Mouse (Mus musculus) midbrain, embryonic 12.5 days (tissue): ENCODE measurements around the gene Dcaf5. TPM values are rescaled to one million over a fixed set of nuclear protein-coding genes. Genes with fewer than 3 reads are reported as not detected.
A peak's percentile ranks its signal among the peaks of the same experiment; 100 is the strongest.

ENCODE experiments used
- ATAC-seq: fragments of 200-750 bp; cut with Nextera tagmentation; 2 replicates; pipeline ENCODE4 v1.8.0; 2017; ENCODE audit warnings: low read depth, moderate TSS enrichment, moderate library complexity; ENCODE audit not compliant: low FRiP score
- H3K27ac ChIP-seq: fragments of 300-500 bp; sonication (generic); replicated peaks from 2 replicates; pipeline ENCODE4 v1.5.1; 2016; ENCODE audit warnings: mild to moderate bottlenecking
- H3K27me3 ChIP-seq: fragments of 300-500 bp; sonication (generic); 2 replicates; pipeline ENCODE4 v1.6.1; 2016; ENCODE audit warnings: mild to moderate bottlenecking
- H3K36me3 ChIP-seq: fragments of 300-500 bp; sonication (generic); 2 replicates; pipeline ENCODE4 v1.6.1; 2016
- H3K4me1 ChIP-seq: fragments of 300-500 bp; sonication (generic); 2 replicates; pipeline ENCODE4 v1.6.1; 2016
- H3K4me2 ChIP-seq: fragments of 300-500 bp; sonication (generic); replicated peaks from 2 replicates; pipeline ENCODE4 v1.6.1; 2016; ENCODE audit warnings: mild to moderate bottlenecking, moderate library complexity
- H3K4me3 ChIP-seq: fragments of 300-500 bp; sonication (generic); 2 replicates; pipeline ENCODE4 v1.5.1; 2016; ENCODE audit warnings: mild to moderate bottlenecking
- H3K9ac ChIP-seq: fragments of 300-500 bp; sonication (generic); replicated peaks from 2 replicates; pipeline ENCODE4 v1.6.1; 2016; ENCODE audit warnings: mild to moderate bottlenecking, moderate library complexity
- H3K9me3 ChIP-seq: fragments of 300-500 bp; sonication (generic); 2 replicates; pipeline ENCODE4 v1.6.1; 2016; ENCODE audit warnings: mild to moderate bottlenecking
- WGBS: fragments of 180-500 bp; shearing (Covaris S2); methylation state at CpG from one replicate; pipeline ENCODE4 v1.1.7; 2016; 5-methylcytosine and 5-hydroxymethylcytosine counted together
- microRNA-seq: library from miRNA; unstranded; fragments of <30 nt; microRNA quantifications from one replicate; pipeline ENCODE4, GENCODE M21; 2017
- polyA plus RNA-seq: library from polyadenylated mRNA; unstranded; fragments of >200 nt; fragmentation: Nextera tagmentation; extraction: Ambion mirVana; gene quantifications from 2 replicates; pipeline ENCODE4 v1.2.1, GENCODE M21; 2016

Gene Dcaf5
- polyA plus RNA-seq, 1 experiment from 2014 or later, result 26.1 TPM

DNA sequence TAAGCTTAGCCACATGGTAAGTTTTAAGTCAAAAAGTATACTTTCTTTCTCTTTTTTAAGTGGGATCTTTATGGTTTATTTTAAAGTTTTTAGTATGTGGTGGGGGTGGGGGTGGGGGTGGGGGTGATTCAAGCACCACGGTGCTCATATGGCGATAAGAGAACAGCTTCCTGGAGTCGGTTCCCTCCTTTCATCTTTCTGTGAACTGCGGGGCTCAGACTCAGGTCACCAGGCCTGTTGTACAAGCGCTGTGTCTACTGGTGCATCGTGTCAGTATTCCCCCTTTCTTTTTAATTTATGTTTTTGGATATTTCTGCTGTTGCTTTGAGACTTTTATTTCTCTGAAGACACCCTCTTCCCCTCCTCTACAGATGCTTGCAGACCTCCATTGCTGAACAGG, 137.7 kb downstream of the Dcaf5 start:
- no peaks in the 10 kb centered on the region for H3K9me3 ChIP-seq
- H3K4me2 ChIP-seq, result no peak overlapping the region
- WGBS, result 84% methylated on average over 6 of the region's 6 CpGs
- no peak overlapping the region for H3K4me3 ChIP-seq
- ATAC-seq, result no peak
- H3K27me3 ChIP-seq, result no peaks in the 10 kb centered on the region
- no peak overlapping the region for H3K27ac ChIP-seq
- H3K36me3 ChIP-seq, result no peaks in the 10 kb centered on the region
- no peaks in the 10 kb centered on the region for H3K4me1 ChIP-seq
- no peak overlapping the region for H3K9ac ChIP-seq

DNA sequence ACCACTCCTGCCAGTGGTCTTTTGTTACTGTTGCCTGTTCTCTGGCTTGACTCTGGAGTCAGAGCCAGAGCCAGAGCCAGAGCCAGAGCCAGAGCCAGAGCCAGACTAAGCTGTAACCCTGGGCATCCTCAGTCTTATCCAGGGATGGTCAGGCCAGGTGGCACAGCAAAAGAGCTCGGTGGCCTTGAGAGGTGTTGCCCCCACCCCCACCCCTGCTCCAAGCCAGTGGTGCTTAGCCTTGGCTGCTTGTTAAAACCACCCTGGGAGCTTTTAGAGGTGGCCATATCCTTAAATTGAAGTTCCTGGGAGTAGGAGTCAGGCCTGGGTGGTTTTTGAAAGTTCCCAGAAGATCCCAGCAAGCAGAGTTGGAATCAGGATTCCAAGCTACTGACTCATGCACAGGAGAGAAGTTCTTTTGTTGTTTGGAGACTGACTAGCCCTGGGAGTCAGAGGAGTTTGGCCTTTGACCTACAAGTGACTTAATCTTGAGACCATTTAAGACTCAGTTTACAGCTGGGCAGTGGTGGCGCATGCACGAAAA, 144.4 kb downstream of the Dcaf5 start:
- no peaks in the 10 kb centered on the region for H3K27me3 ChIP-seq
- WGBS, result 50% methylated on average over 3 of the region's 3 CpGs
- no peaks in the 10 kb centered on the region for H3K36me3 ChIP-seq
- no peak for ATAC-seq
- H3K4me2 ChIP-seq, result no peak overlapping the region
- H3K4me1 ChIP-seq, result peaks cover 3% of the 10 kb centered on the region; the same call in 1 of the 2 replicates
- no peak overlapping the region for H3K9ac ChIP-seq
- no peak overlapping the region for H3K4me3 ChIP-seq
- H3K27ac ChIP-seq, result no peak overlapping the region
- H3K9me3 ChIP-seq, result no peaks in the 10 kb centered on the region

DNA sequence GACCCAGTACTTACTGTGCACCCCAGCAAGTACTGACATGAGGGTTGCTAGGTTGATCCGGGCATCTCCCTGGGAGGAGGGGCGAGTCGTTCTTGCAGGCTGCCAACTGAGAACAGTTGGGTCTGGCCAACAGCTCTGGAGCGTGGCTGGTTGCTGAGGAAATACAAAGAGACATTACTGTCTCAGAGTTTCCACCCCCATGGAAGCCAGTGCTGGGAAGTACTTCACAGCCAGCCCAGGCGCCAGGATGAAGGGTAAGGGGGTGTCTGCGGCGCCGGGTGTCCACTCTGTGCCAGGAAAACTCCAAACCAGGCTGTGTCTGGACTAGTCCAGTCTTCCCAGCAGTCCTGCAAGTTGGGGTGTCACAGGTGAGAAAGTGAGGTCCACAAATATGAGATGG, 145.4 kb downstream of the Dcaf5 start:
- H3K27ac ChIP-seq, result no peak overlapping the region
- no peak overlapping the region for H3K4me3 ChIP-seq
- H3K36me3 ChIP-seq, result no peaks in the 10 kb centered on the region
- 92% methylated on average over 8 of the region's 8 CpGs for WGBS
- H3K9me3 ChIP-seq, result no peaks in the 10 kb centered on the region
- no peak overlapping the region for H3K9ac ChIP-seq
- H3K27me3 ChIP-seq, result no peaks in the 10 kb centered on the region
- peaks cover 3% of the 10 kb centered on the region; the same call in 1 of the 2 replicates for H3K4me1 ChIP-seq
- ATAC-seq, result no peak
- H3K4me2 ChIP-seq, result no peak overlapping the region

DNA sequence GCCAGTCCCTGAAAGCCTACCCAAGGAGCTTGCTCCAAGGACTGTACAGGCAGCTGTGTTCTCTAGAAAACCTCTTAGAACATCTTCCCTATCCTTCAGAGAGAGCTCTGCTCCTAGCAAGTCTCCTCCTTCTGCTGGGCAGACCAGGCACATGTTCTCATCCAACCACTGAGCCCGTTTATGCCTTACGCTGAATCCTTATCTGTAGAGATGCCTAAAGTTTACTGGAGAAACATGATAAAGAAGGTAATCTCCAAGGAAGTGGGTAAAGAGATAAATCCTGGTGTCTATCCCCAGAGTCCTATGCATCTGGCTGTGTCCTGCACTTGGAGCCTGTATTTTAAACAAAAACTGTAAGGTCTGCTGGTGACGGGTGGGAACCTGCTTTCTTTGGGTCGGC, 145.9 kb downstream of the Dcaf5 start:
- WGBS, result 94% methylated on average over 4 of the region's 4 CpGs

DNA sequence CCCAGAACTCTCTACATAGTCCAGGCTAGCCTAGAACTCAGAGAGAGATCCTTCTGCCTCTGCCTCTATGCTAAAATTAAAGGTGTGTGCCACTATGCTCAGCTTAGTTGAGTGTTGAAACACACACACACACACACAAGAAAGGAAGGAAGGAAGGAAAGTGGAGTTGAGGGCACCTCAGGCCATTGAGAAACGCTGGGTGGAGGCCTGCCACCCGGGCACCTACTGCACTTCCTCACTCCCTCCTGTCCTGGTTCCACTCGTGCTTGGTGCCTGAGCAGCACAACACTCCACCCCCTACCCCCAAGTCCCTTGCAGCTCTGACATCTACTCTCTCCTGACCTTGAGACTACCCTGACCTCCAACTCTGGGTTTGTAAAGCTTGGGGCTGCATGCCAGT, 146.7 kb downstream of the Dcaf5 start:
- Histone ChIP-seq H3K4me3 (no peak overlapping the region), H3K27ac (no peak overlapping the region), H3K4me1 (peaks cover 3% of the 10 kb centered on the region; the same call in 1 of the 2 replicates), H3K9ac (no peak overlapping the region), H3K4me2 (no peak overlapping the region), H3K36me3 (no peaks in the 10 kb centered on the region), H3K27me3 (no peaks in the 10 kb centered on the region), H3K9me3 (no peaks in the 10 kb centered on the region)
- 77% methylated on average over 3 of the region's 3 CpGs for WGBS
- no peak for ATAC-seq

More for the DNA sequence above, 145.9 kb downstream of the Dcaf5 start:
- Histone ChIP-seq H3K27me3 (no peaks in the 10 kb centered on the region), H3K9ac (no peak overlapping the region), H3K27ac (no peak overlapping the region), H3K4me2 (no peak overlapping the region), H3K4me3 (no peak overlapping the region), H3K4me1 (peaks cover 3% of the 10 kb centered on the region; the same call in 1 of the 2 replicates), H3K36me3 (no peaks in the 10 kb centered on the region), H3K9me3 (no peaks in the 10 kb centered on the region)
- ATAC-seq, result no peak

DNA sequence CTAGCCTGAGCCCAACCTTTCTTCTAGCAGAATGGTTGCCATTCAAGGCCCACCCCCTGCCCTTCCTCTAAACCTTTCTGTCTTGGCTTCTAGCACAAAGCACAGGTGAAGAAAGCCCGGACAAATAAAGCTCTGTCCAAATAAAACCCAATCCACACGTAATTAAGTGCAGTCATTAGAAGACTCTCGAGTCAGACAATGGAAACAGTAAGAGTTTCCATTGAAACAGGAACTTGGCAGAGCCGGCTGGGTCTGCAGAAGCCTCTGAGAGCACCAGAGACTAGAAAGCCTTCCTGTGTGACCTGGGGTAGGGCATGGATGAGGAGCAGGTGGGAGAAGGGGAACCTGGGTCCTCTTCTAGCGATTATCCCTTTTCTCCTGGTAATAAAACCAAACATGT, 150.5 kb downstream of the Dcaf5 start:
- Histone ChIP-seq H3K9ac (no peak overlapping the region), H3K27ac (no peak overlapping the region), H3K9me3 (no peaks in the 10 kb centered on the region), H3K4me2 (no peak overlapping the region), H3K4me1 (no peaks in the 10 kb centered on the region), H3K27me3 (no peaks in the 10 kb centered on the region), H3K4me3 (no peak overlapping the region), H3K36me3 (no peaks in the 10 kb centered on the region)
- ATAC-seq, result no peak
- 72% methylated on average over 5 of the region's 5 CpGs for WGBS

Small RNA genes within 50 kb of the gene (microRNA-seq; reads per million reads assigned to microRNA genes)
- gene Mir1843a, result 51.5 reads per million, percentile 44 among the genes with 10 or more reads in this experiment

Other genes starting within 250 kb of the Dcaf5 start
- 18.9 and 20.6 TPM in 2 replicates for gene Actn1, start 176.2 kb downstream of the Dcaf5 start, polyA plus RNA-seq
- gene Exd2, start 26.5 kb upstream of the Dcaf5 start, polyA plus RNA-seq, result 53.7 TPM in 2 replicates
- gene Galnt16, start 81.7 kb upstream of the Dcaf5 start, polyA plus RNA-seq, result 24.7 and 29.8 TPM in 2 replicates
- gene Slc39a9, start 207.3 kb upstream of the Dcaf5 start, polyA plus RNA-seq, result 31.6 and 32.0 TPM in 2 replicates
- 330 and 339 TPM in 2 replicates for gene Erh, start 207.7 kb upstream of the Dcaf5 start, polyA plus RNA-seq